Mouse (Mus musculus): ENCODE data around the gene Gm13889. TPM values are rescaled to one million over a fixed set of nuclear protein-coding genes. Genes with fewer than 3 reads are reported as not detected.

Gm13889 gene
- polyA plus RNA-seq, 1 experiment from 2014 or later: 0.67 TPM

DNA sequence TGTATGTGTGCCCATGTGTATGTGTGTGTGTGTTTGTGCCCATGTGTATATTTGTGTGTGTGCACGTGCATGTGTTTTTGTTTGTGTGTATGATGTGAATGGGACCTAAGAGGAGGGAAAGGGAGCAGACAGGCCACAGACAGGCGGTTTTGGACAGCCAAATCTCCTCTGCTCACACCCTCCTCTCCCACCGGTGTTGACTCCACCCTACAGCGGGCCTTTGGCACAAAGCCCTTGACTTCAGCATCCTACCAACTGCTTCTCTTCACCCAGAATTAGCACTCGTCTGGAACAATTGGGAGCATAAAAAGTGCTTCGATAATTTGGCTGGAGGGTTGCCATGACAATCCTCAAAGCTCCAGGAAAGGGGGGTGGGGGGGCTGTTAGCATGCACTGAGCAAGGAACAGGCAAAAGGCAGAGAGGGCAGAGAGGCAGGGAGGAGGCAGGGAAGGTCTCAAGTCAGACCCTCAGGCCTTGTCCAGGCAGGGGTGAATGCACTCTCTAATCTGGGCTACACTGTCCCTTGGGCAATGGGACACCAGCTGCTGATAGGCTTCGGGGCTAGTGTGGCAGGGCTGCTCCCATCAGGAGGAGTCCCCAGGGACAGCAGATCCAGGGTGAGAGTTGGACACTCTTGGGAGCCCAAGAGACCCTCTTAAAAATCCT lies 7.6 kb upstream of the Gm13889 start:
- Histone ChIP-seq H3K27me3 (ENCODE audit: control insufficient read depth, insufficient read depth, low read length) (no peaks in the 10 kb centered on the region), H3K36me3 (ENCODE audit: control insufficient read depth, insufficient read depth, low read length) (no peaks in the 10 kb centered on the region), H3K4me1 (ENCODE audit: control insufficient read depth, insufficient read depth, low read length) (no peaks in the 10 kb centered on the region), H3K9me3 (ENCODE audit: control insufficient read depth, low read length) (no peaks in the 10 kb centered on the region), H3K9ac (ENCODE audit: low read length) (no peak overlapping the region), H3K27ac (replicated peaks; ENCODE audit: low read depth, low read length) (no peak overlapping the region), H3K4me2 (ENCODE audit: low read depth, severe bottlenecking) (no peak overlapping the region), H3K4me3 (ENCODE audit: low read depth, low read length) (no peak overlapping the region)
- 67% methylated on average over 7 of the region's 7 CpGs for WGBS
- ATAC-seq (ENCODE audit: insufficient number of reproducible peaks, low FRiP score, low TSS enrichment, low read depth) (no peak), DNase-seq (ENCODE audit: low spot score) (no peak)

DNA sequence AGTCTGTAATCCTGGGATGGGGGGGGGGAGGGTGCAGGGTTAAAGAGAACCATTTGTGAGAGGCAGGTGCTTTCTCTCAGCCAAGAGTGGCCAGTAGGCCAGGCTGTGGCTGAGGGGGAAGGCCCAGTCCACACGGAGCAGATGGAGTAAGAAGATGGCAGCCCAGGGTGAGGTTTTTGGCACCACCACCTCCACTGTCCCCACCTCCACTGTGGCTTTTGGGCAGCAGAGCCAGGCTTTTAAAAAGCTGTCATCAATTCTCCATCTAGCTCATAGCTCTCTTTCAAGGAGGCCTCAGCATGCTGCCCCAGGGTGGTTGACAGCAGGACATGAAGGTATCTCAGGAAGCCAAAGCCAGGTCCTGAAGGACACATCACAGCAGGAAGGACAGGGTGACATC lies 6.8 kb upstream of the Gm13889 start:
- WGBS: 64% methylated on average over 1 of the region's 1 CpGs
- no peak overlapping the region for H3K4me3 ChIP-seq (ENCODE audit: low read depth, low read length)

DNA sequence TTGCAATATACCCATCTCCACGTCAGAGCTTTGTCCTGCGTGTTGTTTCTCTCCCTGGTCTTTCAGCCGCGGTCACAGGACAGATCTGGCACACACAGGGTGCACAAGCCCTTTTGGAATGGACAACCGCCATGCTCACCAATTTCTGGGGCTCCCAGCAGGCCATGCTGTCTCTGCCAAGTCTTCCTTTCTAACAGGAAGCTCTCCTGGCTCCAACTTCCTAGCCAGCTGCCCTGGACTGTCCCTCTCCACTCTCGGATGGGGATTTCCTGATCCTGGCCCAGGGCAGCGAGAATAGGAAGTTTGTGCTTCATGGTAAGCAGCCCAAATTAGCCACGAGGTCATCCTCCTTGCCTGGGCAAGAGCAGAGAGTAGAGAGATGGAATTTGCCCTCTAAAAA lies 4.7 kb upstream of the Gm13889 start:
- no peaks in the 10 kb centered on the region for H3K36me3 ChIP-seq (ENCODE audit: control insufficient read depth, insufficient read depth, low read length)
- H3K4me2 ChIP-seq (ENCODE audit: low read depth, severe bottlenecking): no peak overlapping the region
- H3K9me3 ChIP-seq (ENCODE audit: control insufficient read depth, low read length): no peaks in the 10 kb centered on the region; the same call in 1 of the 2 replicates
- H3K4me3 ChIP-seq (ENCODE audit: low read depth, low read length): no peak overlapping the region
- ATAC-seq (ENCODE audit: insufficient number of reproducible peaks, low FRiP score, low TSS enrichment, low read depth) (no peak), DNase-seq (ENCODE audit: low spot score) (no peak)
- no peak overlapping the region for H3K9ac ChIP-seq (ENCODE audit: low read length)
- peaks cover 18% of the 10 kb centered on the region for H3K27me3 ChIP-seq (ENCODE audit: control insufficient read depth, insufficient read depth, low read length)
- H3K27ac ChIP-seq (replicated peaks; ENCODE audit: low read depth, low read length): no peak overlapping the region
- peaks cover under 1% of the 10 kb centered on the region; the same call in 1 of the 2 replicates for H3K4me1 ChIP-seq (ENCODE audit: control insufficient read depth, insufficient read depth, low read length)
- WGBS: 77% methylated on average over 8 of the region's 8 CpGs

More for the DNA sequence above, 6.8 kb upstream of the Gm13889 start:
- no peak for ATAC-seq (ENCODE audit: insufficient number of reproducible peaks, low FRiP score, low TSS enrichment, low read depth)
- no peaks in the 10 kb centered on the region for H3K36me3 ChIP-seq (ENCODE audit: control insufficient read depth, insufficient read depth, low read length)
- H3K9me3 ChIP-seq (ENCODE audit: control insufficient read depth, low read length): no peaks in the 10 kb centered on the region
- H3K27ac ChIP-seq (replicated peaks; ENCODE audit: low read depth, low read length): no peak overlapping the region
- no peaks in the 10 kb centered on the region for H3K4me1 ChIP-seq (ENCODE audit: control insufficient read depth, insufficient read depth, low read length)
- DNase-seq (ENCODE audit: low spot score): no peak
- H3K4me2 ChIP-seq (ENCODE audit: low read depth, severe bottlenecking): no peak overlapping the region
- H3K9ac ChIP-seq (ENCODE audit: low read length): no peak overlapping the region
- H3K27me3 ChIP-seq (ENCODE audit: control insufficient read depth, insufficient read depth, low read length): no peaks in the 10 kb centered on the region

DNA sequence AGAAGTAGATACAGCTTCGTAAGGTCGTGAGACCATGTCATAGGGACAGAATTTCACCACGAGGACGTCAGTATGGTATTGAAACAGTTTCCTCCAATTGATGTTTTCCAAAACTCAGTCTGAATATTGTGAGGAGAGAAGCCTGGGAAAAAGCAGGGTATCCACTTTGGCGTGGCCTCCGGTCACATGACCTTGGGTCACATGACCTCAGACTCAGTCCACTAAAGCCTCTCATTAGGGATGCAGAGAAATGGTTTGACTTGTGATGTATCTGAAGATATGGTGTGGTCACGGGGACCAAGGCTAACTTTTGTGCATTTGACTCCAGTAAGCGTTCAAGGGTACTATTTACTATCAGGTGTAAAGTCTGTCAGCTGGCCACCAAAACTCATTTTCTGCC lies 2.3 kb upstream of the Gm13889 start:
- Histone ChIP-seq H3K4me2 (ENCODE audit: low read depth, severe bottlenecking) (no peak overlapping the region), H3K27me3 (ENCODE audit: control insufficient read depth, insufficient read depth, low read length) (peaks cover 37% of the 10 kb centered on the region), H3K4me1 (ENCODE audit: control insufficient read depth, insufficient read depth, low read length) (peaks cover 14% of the 10 kb centered on the region), H3K36me3 (ENCODE audit: control insufficient read depth, insufficient read depth, low read length) (no peaks in the 10 kb centered on the region), H3K4me3 (ENCODE audit: low read depth, low read length) (no peak overlapping the region), H3K27ac (replicated peaks; ENCODE audit: low read depth, low read length) (no peak overlapping the region), H3K9me3 (ENCODE audit: control insufficient read depth, low read length) (no peaks in the 10 kb centered on the region; the same call in 1 of the 2 replicates), H3K9ac (ENCODE audit: low read length) (no peak overlapping the region)
- ATAC-seq (ENCODE audit: insufficient number of reproducible peaks, low FRiP score, low TSS enrichment, low read depth) (no peak), DNase-seq (ENCODE audit: low spot score) (no peak)
- WGBS: 74% methylated on average over 8 of the region's 8 CpGs

DNA sequence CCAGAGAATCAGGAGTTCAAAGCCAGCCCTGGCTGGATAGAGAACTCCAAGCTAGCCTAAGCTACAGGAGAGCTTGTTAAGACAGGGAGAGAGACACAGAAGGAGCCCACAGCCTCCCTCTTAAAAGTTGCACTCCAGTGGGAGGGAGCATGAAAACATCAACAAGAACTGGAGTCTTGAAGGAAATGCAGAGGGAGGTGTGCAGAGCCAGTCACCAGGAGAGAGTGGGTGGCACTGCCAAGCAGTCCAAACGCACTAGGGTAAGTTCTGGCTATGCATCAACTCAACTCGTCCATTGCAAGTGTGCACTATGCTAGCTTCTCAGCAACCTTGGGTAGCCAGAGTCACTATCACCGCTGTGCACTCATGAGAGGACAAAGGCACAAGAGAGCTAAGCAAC lies 1.2 kb upstream of the Gm13889 start:
- Histone ChIP-seq H3K27ac (replicated peaks; ENCODE audit: low read depth, low read length) (no peak overlapping the region), H3K4me2 (ENCODE audit: low read depth, severe bottlenecking) (no peak overlapping the region), H3K9me3 (ENCODE audit: control insufficient read depth, low read length) (no peaks in the 10 kb centered on the region; the same call in 1 of the 2 replicates), H3K9ac (ENCODE audit: low read length) (no peak overlapping the region), H3K4me1 (ENCODE audit: control insufficient read depth, insufficient read depth, low read length) (peaks cover 14% of the 10 kb centered on the region), H3K36me3 (ENCODE audit: control insufficient read depth, insufficient read depth, low read length) (no peaks in the 10 kb centered on the region), H3K27me3 (ENCODE audit: control insufficient read depth, insufficient read depth, low read length) (peaks cover 45% of the 10 kb centered on the region), H3K4me3 (ENCODE audit: low read depth, low read length) (no peak overlapping the region)
- ATAC-seq (ENCODE audit: insufficient number of reproducible peaks, low FRiP score, low TSS enrichment, low read depth) (no peak), DNase-seq (ENCODE audit: low spot score) (no peak)
- WGBS: 75% methylated on average over 3 of the region's 3 CpGs

DNA sequence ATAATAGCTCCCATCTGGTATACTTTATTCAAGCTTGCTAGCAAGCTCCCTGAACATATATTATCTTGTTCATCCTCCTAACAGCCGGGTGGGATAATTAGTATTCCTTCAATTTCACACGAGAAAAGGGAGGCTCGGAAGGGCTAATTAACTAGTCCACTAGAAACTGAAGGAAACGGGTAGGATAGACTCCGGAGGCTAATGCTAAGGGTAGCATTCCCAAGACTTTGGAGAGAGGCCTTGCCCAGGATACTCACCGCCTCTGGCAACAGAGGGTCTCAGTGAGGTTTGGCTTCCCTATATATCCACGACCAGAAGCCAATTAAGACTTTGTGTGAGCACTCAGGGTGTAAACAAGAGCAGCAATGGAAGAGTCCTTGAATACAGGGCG lies 779 bp upstream of the Gm13889 start:
- Histone ChIP-seq H3K9ac (ENCODE audit: low read length) (no peak overlapping the region), H3K4me2 (ENCODE audit: low read depth, severe bottlenecking) (no peak overlapping the region), H3K9me3 (ENCODE audit: control insufficient read depth, low read length) (no peaks in the 10 kb centered on the region; the same call in 1 of the 2 replicates), H3K27ac (replicated peaks; ENCODE audit: low read depth, low read length) (no peak overlapping the region), H3K36me3 (ENCODE audit: control insufficient read depth, insufficient read depth, low read length) (no peaks in the 10 kb centered on the region), H3K27me3 (ENCODE audit: control insufficient read depth, insufficient read depth, low read length) (peaks cover 50% of the 10 kb centered on the region), H3K4me1 (ENCODE audit: control insufficient read depth, insufficient read depth, low read length) (peaks cover 14% of the 10 kb centered on the region), H3K4me3 (ENCODE audit: low read depth, low read length) (no peak overlapping the region)
- DNase-seq (ENCODE audit: low spot score) (no peak), ATAC-seq (ENCODE audit: insufficient number of reproducible peaks, low FRiP score, low TSS enrichment, low read depth) (no peak)
- WGBS: 44% methylated on average over 8 of the region's 8 CpGs

DNA sequence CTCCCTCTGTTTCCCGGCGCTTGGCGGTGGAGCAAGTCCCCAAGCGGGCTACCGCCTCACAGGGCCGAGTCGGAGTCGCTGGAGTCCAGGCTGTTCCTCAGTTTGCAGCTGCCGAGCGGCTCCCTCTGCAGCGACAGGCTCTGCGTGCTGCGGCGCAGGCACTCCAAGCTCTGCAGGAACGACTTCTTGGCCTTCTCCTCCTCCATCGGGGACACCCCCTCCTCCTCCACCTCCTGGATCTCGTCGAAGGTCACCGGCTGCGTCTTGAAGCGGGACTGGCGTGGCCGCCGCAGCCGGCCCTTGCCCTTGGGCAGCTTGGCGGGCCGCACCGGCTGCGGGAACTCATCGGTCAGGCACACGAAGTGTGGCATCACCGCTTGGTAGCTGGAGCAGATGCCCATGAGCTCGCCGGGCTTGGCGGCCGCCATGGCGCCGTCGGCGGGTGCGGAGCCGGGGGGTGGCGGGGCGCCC lies 635 bp downstream of the Gm13889 start:
- Histone ChIP-seq H3K27me3 (ENCODE audit: control insufficient read depth, insufficient read depth, low read length) (peaks cover 51% of the 10 kb centered on the region), H3K4me3 (ENCODE audit: low read depth, low read length) (peak overlapping the region; percentile 46), H3K9ac (ENCODE audit: low read length) (peak overlapping the region; percentile 66), H3K9me3 (ENCODE audit: control insufficient read depth, low read length) (no peaks in the 10 kb centered on the region; the same call in 1 of the 2 replicates), H3K27ac (replicated peaks; ENCODE audit: low read depth, low read length) (no peak overlapping the region), H3K4me2 (ENCODE audit: low read depth, severe bottlenecking) (peak overlapping the region; percentile 97), H3K4me1 (ENCODE audit: control insufficient read depth, insufficient read depth, low read length) (peaks cover 14% of the 10 kb centered on the region), H3K36me3 (ENCODE audit: control insufficient read depth, insufficient read depth, low read length) (no peaks in the 10 kb centered on the region)
- ATAC-seq (ENCODE audit: insufficient number of reproducible peaks, low FRiP score, low TSS enrichment, low read depth): peak; percentile 42; the same call in 1 of the 2 replicates
- under 1% methylated on average over 40 of the region's 44 CpGs for WGBS
- DNase-seq (ENCODE audit: low spot score): peak; percentile 77

DNA sequence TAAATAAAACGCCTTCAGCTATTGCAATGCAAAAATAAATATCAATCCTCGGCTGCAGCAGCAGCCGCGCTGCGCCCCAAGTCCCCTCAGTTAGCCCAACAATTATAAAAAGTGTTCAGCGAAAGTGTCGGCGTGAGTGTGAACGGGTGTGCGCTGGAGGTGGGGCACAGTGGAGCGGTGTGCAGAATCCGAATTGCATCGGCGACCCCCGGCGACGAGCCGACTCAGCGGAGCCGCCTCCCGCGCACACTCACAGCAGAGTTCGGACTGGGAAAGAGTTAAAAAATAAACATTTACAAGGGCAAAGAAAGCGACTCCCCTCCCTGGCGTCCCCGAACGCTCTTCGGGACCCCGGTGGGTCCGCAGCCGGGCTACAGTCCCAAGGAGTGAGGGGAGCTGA lies 1.1 kb downstream of the Gm13889 start:
- DNase-seq (ENCODE audit: low spot score): no peak
- WGBS: under 1% methylated on average over 31 of the region's 31 CpGs
- Histone ChIP-seq H3K4me1 (ENCODE audit: control insufficient read depth, insufficient read depth, low read length) (peaks cover 14% of the 10 kb centered on the region), H3K36me3 (ENCODE audit: control insufficient read depth, insufficient read depth, low read length) (no peaks in the 10 kb centered on the region), H3K27me3 (ENCODE audit: control insufficient read depth, insufficient read depth, low read length) (peaks cover 51% of the 10 kb centered on the region), H3K9me3 (ENCODE audit: control insufficient read depth, low read length) (no peaks in the 10 kb centered on the region; the same call in 1 of the 2 replicates), H3K9ac (ENCODE audit: low read length) (peak overlapping the region; percentile 66), H3K4me2 (ENCODE audit: low read depth, severe bottlenecking) (peak overlapping the region; percentile 97), H3K27ac (replicated peaks; ENCODE audit: low read depth, low read length) (no peak overlapping the region), H3K4me3 (ENCODE audit: low read depth, low read length) (peak overlapping the region; percentile 46)
- ATAC-seq (ENCODE audit: insufficient number of reproducible peaks, low FRiP score, low TSS enrichment, low read depth): no peak

All from limb, embryonic 11.5 days (tissue).